Mouse (Mus musculus): Measurements from ENCODE around the gene Il34. TPM values are rescaled to one million over a fixed set of nuclear protein-coding genes. Genes with fewer than 3 reads are reported as not detected.

Il34 gene
- polyA plus RNA-seq, 1 experiment from 2014 or later = 2.4 TPM

- TF ChIP-seq CTCF (IDR thresholded peaks at IDR 0.05; ENCODE audit: low read depth) = no peak
- Histone ChIP-seq H3K4me3 (ENCODE audit: low read depth, low read length) (no peak overlapping the region), H3K27me3 (ENCODE audit: insufficient read depth, low read length) (no peaks in the 10 kb centered on the region), H3K4me2 (peak overlapping the region; percentile 12; the same call in 1 of the 2 replicates), H3K36me3 (ENCODE audit: insufficient read depth) (peaks cover 9% of the 10 kb centered on the region; the same call in 1 of the 2 replicates), H3K27ac (ENCODE audit: low read depth) (peak overlapping the region; percentile 30; the same call in 1 of the 2 replicates), H3K9me3 (ENCODE audit: low read depth, low read length) (no peaks in the 10 kb centered on the region), H3K9ac (no peak overlapping the region), H3K4me1 (ENCODE audit: insufficient read depth) (peaks cover 9% of the 10 kb centered on the region)
- DNase-seq (peak; percentile 30), ATAC-seq (ENCODE audit: insufficient read depth) (0 out of 2 replicates have a peak, but pooled peaks have one; percentile 3)
- 65% methylated on average over 4 of the region's 4 CpGs for WGBS
Observed at GRCm38 (mm10) chr8:110696051-110696450, 109.7 kb downstream of the Il34 start.

GRCm38 (mm10) chr8:110695431-110695830, 110.3 kb downstream of the Il34 start:
- H3K36me3 ChIP-seq (ENCODE audit: insufficient read depth) = peaks cover 9% of the 10 kb centered on the region; the same call in 1 of the 2 replicates
- H3K9ac ChIP-seq = no peak overlapping the region
- DNase-seq = no peak
- TF ChIP-seq CTCF (IDR thresholded peaks at IDR 0.05; ENCODE audit: low read depth) = no peak
- peak overlapping the region; percentile 12; the same call in 1 of the 2 replicates for H3K4me2 ChIP-seq
- peak overlapping the region; percentile 30; the same call in 1 of the 2 replicates for H3K27ac ChIP-seq (ENCODE audit: low read depth)
- no peaks in the 10 kb centered on the region for H3K9me3 ChIP-seq (ENCODE audit: low read depth, low read length)
- WGBS = 84% methylated on average over 5 of the region's 5 CpGs
- peaks cover 9% of the 10 kb centered on the region for H3K4me1 ChIP-seq (ENCODE audit: insufficient read depth)
- H3K27me3 ChIP-seq (ENCODE audit: insufficient read depth, low read length) = no peaks in the 10 kb centered on the region
- no peak overlapping the region for H3K4me3 ChIP-seq (ENCODE audit: low read depth, low read length)
- ATAC-seq (ENCODE audit: insufficient read depth) = no peak; the same call in 1 of the 2 replicates

- 67% methylated on average over 4 of the region's 4 CpGs for WGBS
- Histone ChIP-seq H3K9ac (no peak overlapping the region), H3K27me3 (ENCODE audit: insufficient read depth, low read length) (no peaks in the 10 kb centered on the region), H3K4me2 (no peak overlapping the region; the same call in 1 of the 2 replicates), H3K9me3 (ENCODE audit: low read depth, low read length) (no peaks in the 10 kb centered on the region), H3K4me3 (ENCODE audit: low read depth, low read length) (no peak overlapping the region), H3K4me1 (ENCODE audit: insufficient read depth) (peaks cover 9% of the 10 kb centered on the region), H3K36me3 (ENCODE audit: insufficient read depth) (peaks cover 9% of the 10 kb centered on the region; the same call in 1 of the 2 replicates), H3K27ac (ENCODE audit: low read depth) (no peak overlapping the region)
- ATAC-seq (ENCODE audit: insufficient read depth) (no peak), DNase-seq (no peak)
- no peak for TF ChIP-seq CTCF (IDR thresholded peaks at IDR 0.05; ENCODE audit: low read depth)
Observed at GRCm38 (mm10) chr8:110694826-110695225, 110.9 kb downstream of the Il34 start.

GRCm38 (mm10) chr8:110694226-110694625, 111.5 kb downstream of the Il34 start:
- DNase-seq (no peak), ATAC-seq (ENCODE audit: insufficient read depth) (no peak)
- Histone ChIP-seq H3K9me3 (ENCODE audit: low read depth, low read length) (no peaks in the 10 kb centered on the region), H3K36me3 (ENCODE audit: insufficient read depth) (peaks cover 9% of the 10 kb centered on the region; the same call in 1 of the 2 replicates), H3K27ac (ENCODE audit: low read depth) (no peak overlapping the region), H3K27me3 (ENCODE audit: insufficient read depth, low read length) (no peaks in the 10 kb centered on the region), H3K4me1 (ENCODE audit: insufficient read depth) (peaks cover 9% of the 10 kb centered on the region), H3K9ac (no peak overlapping the region), H3K4me2 (no peak overlapping the region), H3K4me3 (ENCODE audit: low read depth, low read length) (no peak overlapping the region)
- no peak for TF ChIP-seq CTCF (IDR thresholded peaks at IDR 0.05; ENCODE audit: low read depth)
- 73% methylated on average over 5 of the region's 5 CpGs for WGBS

Other genes with a start within 250 kb of the Il34 start
- gene Vac14, start 187.3 kb downstream of the Il34 start, polyA plus RNA-seq (2014; fragmentation: Nextera tagmentation; extraction: Ambion mirVana) = 23.3 and 25.2 TPM in 2 replicates
- 30.9 and 39.9 TPM in 2 replicates for gene Mtss1l, start 84.4 kb downstream of the Il34 start, polyA plus RNA-seq (2014; fragmentation: Nextera tagmentation; extraction: Ambion mirVana)
- gene Cog4, start 40.7 kb upstream of the Il34 start, polyA plus RNA-seq (2014; fragmentation: Nextera tagmentation; extraction: Ambion mirVana) = 70.9 and 71.0 TPM in 2 replicates
- 168 and 174 TPM in 2 replicates for gene Sf3b3, start 40.9 kb upstream of the Il34 start, polyA plus RNA-seq (2014; fragmentation: Nextera tagmentation; extraction: Ambion mirVana)
- gene Fuk, start 96.6 kb upstream of the Il34 start, polyA plus RNA-seq (2014; fragmentation: Nextera tagmentation; extraction: Ambion mirVana) = 9.0 and 11.5 TPM in 2 replicates
- 11.3 and 13.0 TPM in 2 replicates for gene St3gal2, start 114.0 kb upstream of the Il34 start, polyA plus RNA-seq (2014; fragmentation: Nextera tagmentation; extraction: Ambion mirVana)
- gene Ddx19a, start 191.9 kb upstream of the Il34 start, polyA plus RNA-seq (2014; fragmentation: Nextera tagmentation; extraction: Ambion mirVana) = 19.1 and 21.0 TPM in 2 replicates
- gene Ddx19b, start 225.8 kb upstream of the Il34 start, polyA plus RNA-seq (2014; fragmentation: Nextera tagmentation; extraction: Ambion mirVana) = 7.2 and 7.8 TPM in 2 replicates
- 66.1 and 66.9 TPM in 2 replicates for gene Aars, start 227.2 kb upstream of the Il34 start, polyA plus RNA-seq (2014; fragmentation: Nextera tagmentation; extraction: Ambion mirVana)